Mouse (Mus musculus): Measurements from ENCODE around the gene Tsc1.

DNA sequence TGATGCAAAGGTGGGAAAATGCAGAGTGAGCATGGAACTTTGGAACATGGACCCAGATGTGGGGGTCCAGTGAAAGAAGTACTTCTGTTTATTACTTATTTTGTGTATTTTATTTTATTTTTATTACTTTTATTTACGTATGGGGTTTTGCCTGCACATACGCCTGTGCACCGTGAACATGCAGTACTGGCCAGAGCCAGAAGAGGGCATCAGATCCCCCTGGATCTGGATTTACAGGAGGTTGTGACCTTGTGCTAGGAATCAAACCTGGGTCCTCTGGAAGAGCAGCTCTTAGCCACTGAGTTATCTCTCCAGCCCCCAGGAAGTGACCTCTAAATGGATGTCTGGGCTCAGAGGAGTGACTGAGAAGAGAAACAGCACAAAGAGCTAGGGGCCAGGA, 16.2 kb upstream of the Tsc1 start:
- TF ChIP-seq FLI1 (IDR thresholded peaks at IDR 0.05; ENCODE audit: low read length): no peak
- no peak for TF ChIP-seq GATA1 (IDR thresholded peaks at IDR 0.05; ENCODE audit: borderline replicate concordance, low read length)

All from megakaryocyte, embryonic 14.5 days (primary cell).